Mouse (Mus musculus) mouse trophoblast stem cell (cell line): ENCODE measurements around the gene 4931428L18Rik.
"Not testable (repeated sequence)": the region's sequence is repeated elsewhere in the genome, so short reads cannot be mapped to it uniquely, and the experiment has no call there.

ENCODE experiments used
- in situ Hi-C, 2 experiments: fragments of 300-500 bp; cut with MseI, MboI; formaldehyde crosslinking; loops; 2 replicates in 1 of 2; 3 replicates in 1 of 2; pipeline ENCODE4 v1.15.1; 2025

4931428L18Rik gene

DNA sequence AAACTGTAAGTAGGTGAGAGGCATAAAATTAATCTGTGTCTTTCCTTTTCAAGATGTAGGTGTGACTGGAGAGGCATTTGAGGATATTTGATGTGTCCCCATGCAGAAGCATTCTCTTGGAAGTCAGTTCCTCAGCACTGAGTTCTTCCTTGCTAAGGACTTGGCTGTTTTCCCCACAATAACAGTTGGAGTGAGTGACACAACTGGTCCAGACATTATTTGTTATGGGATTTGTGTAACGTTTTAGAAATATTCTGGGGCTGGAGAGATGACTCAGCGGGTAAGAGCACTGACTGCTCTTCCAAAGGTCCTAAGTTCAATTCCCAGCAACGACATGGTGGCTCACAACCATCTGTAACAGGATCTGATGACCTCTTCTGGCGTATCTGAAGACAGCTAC is 162.7 kb downstream of the 4931428L18Rik start:
- in situ Hi-C loops: no loop called here

DNA sequence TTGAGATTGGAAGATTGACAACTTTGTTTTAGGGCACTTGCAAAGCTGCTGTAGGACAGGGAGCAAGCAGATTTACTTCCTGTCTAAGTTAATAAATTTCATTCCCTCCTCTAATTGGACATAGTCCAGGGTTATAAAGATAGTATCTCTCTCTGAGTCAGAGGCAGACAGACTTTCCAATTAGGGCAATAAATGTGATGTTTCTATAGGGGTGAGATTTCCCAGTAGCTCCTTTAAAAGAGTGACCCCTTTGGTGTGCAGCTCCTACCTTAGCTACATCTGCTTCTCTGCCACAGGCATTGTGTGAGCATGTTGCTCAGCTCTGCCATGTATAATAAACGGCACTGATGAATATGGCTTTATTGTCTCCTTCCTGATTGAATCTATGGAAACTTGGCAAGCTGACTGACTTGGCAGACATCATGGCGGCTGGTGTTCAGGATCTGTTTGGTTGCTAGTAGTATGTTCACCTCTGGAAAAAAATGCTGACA is 163.6 kb downstream of the 4931428L18Rik start:
- in situ Hi-C loops: no loop called here

DNA sequence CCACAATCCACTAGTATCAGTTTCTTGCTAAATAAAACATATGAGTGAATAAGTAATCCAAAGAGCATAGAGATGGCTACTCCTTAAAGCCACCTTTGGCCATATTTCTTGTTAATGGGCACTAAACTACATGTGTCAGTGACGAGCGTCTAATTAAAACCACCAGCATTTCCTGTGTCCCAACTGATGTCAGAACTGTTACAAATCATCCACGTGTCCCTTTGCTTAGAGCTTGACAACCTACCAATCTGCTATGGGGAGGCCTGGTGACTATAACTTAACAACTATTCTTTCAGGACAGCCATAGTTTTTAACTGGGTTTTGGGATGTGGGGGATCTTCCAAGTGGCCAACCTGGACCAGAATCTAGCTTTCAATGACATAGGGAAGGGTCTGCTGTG is 164.3 kb downstream of the 4931428L18Rik start:
- in situ Hi-C loops: no loop called here

DNA sequence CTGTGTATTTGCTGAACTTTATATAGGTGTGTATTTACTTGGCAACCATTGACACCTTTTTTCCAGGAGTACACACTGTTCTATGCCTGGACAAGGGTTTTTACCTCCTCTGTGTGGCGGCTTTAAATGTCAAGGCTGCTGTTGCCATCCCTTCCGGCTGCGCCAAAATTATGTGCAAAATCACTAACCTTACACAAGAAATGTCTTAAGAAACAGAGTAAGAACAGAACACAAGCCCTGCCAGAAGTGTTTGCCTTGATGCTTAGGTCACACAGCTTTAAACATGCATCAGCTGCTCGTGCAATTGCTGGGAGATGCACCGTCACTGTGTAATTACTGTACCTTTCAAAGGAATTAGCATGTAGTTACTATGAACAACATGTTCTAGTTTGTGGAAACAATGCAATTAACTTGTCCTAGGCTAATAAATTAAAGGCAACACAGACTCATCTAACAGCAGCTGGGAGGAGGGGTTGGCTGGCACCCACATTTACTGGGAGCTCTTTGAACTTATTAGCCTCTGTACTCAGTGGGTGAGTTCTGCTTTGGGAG is 171.0 kb downstream of the 4931428L18Rik start:
- in situ Hi-C loops: no loop called here

DNA sequence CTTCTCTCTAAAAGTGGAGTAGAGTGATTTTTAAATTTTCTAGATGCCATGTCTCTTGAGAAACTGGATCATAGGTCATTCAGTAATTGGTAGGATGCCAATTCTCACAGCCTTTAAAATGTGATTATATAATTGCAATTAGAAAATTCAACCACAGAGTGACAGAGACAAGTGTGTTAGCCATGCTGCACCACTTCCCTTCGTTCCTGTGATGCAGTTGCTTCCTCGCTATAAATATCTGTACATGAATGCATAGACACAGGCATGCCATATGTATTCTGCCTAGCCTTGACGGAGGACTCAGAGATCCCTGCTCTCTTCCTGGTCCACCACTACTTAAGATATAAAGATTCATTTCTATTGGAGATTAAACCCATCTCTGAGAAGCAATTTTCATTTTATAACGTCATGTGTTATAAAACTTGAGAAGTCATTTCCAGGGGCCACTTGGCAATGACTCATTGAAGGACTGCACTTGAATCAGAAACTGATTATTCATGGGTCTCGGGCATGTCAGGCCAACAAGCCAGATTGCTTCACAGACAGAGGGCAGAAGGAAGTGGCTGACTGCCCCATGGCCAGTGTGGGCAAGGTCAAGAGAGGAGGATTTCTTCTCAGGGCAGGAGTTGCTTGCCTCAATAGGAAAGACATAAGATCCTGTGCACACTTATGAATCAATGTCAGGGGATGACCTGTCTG is 172.4 kb downstream of the 4931428L18Rik start:
- in situ Hi-C loops: no loop called here

DNA sequence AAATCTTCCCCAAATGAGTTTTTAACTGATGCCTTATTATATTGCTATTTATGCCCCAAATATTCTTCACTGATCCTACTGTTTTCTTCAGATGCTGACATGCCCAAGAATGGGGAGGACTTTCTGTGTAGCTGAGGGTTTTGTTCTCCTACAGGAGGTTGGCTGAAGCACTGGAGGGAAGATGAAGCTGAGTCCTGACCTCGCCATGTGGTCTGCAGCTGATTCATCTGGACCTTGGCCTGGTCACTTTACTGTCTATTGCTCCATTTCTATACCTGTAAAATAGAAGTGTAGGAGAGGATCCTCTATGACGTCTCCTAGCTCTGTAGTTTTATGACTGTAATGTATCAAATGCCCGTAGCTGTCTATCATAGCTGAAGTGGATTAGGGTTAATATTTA is 179.3 kb downstream of the 4931428L18Rik start:
- in situ Hi-C loops: no loop called here

DNA sequence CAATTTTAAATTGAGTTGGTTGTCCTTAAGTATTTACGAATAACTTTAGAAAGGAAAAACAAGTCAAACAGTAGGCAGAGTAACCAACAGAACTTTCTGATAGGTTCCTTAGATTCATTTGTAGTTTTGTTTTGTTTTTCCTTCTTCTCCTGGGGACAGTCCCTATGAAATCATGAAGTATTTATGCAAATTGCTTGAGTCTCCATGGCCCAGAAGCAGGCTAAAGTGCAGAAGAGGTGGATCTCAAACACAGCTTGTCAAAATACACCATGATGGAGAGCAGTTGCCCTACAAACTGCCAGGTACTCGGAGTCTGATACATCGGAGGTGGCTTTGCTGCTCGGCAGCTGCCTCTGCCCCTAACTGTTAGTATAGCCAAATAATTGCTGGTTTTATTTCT is 179.7 kb downstream of the 4931428L18Rik start:
- in situ Hi-C loops: no loop called here

DNA sequence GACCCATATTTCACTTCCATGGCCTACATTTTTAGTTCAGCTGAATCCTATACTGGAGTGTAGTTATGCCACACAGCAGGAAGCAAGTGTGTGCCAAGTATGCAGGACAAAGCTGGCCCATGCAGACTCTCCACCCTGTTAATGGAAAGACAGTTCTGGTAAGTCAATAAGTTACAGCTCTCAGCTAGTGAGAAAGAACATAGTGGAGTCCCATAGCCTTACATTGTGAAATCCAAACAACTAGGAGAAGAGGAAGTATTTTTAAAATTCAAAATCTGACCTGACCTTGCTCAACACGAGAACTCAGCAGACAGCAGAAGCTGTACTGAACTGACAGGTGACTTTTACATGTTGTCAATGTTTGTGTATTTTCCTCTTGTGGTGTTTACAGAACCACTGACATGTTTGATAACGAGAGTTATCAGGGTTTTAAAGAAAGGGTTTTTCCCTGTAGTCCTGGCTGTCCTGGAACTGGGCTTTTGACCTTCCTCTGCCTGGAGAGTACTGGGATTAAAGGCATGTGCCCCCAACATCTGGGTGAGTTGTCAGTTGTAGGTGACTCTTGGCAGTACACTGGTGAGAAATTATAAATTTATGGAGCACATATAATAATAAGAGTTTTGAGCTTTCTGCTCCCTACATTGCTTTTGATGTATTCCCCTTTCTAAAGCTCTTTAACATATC is 188.5 kb downstream of the 4931428L18Rik start:
- in situ Hi-C loops: no loop called here

DNA sequence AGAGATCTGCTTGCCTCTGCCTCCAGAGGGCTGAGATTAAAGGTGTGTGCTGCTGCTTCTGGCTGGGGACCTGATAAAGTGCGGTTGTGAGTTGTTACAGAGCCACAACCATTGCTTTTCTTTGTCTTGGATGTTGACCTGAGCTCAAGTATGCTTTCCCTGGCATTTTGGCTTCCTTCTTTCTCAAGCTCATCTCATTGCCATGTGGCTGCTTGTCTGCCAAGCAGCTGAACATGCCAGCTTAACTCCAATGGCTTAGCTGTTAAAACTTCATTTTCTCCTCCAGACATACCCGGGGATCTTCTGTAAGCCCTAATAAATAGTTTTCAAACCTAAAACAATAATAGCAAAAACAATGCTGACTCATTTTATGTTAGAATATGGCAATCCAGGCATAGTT is 190.1 kb downstream of the 4931428L18Rik start:
- in situ Hi-C loops: no loop called here

DNA sequence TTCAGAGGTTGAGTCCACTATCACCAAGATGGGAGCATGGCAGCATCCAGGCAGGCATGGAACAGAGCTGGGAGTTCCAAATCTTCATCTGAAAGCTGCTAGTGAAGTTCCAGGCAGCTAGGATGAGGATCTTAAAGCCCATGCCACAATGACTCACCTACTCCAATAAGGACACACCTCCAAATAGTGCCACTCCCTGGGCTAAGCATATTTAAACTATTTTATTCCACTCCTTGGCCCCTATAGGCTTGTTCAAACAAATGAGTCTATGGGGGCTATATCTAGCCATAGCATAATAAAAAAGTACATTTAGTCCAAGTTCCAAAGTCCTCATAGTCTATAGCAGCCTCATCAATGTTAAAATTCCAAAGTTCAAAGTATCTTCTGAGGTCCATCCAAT is 199.3 kb downstream of the 4931428L18Rik start:
- in situ Hi-C loops: no loop called here

DNA sequence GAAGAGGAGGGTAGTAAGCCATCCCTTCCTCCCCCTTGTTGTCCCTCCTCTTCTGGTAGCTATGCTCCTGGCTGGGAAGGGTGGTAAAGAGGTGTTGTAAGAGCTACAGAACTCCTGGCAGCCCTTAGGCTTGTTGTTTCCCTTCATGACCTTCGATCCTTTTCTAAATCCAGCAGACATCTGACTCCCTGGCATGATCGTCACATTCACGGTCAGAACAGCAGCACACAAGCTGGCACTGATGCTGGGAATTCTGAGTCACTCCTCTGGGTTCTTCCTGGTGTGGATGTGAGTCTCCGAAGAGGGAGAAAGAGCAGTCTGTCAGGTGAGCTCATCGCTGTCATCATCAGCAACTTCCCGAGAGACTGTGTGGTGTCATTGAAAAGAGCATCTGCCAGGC is 203.2 kb downstream of the 4931428L18Rik start:
- in situ Hi-C loops: no loop called here

DNA sequence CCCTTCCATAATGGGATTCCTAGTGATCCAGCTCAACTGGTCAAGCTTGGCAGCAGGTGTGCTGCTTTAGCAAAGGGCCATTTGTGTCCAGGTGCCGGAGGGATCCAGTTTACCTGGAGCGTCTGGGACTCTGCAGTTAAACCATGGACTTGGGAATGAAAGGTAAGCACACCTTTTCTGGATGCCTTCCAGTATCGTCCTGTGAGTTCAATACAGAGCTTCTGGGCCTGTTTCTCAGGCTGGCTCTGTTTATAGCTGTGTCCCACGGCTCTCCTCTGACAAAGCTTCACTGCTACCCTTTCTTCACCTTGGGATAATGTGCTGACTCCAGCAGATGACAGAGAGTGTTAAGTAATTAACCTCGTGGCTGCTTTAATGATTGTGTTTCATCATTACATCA is 205.1 kb downstream of the 4931428L18Rik start:
- in situ Hi-C loops: no loop called here

DNA sequence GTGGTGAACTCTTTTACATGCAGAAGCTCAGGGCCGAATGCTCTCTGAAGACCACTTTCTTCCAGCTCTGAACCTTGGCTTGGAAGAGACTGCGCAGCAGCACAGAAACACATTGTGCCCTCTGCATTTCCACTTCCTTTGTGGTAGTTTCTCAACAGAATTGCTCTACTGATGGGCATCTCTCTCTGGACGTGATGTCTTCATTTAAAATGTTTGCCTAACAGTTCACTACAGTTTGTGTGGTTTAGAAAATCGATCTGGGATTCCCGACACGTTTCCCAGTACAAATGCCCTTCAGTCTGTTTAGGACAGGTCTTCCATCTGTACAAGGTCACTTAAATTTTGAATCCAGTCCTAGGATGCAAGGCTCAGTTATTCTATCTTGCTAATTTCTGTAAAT is 206.4 kb downstream of the 4931428L18Rik start:
- in situ Hi-C loops: no loop called here

DNA sequence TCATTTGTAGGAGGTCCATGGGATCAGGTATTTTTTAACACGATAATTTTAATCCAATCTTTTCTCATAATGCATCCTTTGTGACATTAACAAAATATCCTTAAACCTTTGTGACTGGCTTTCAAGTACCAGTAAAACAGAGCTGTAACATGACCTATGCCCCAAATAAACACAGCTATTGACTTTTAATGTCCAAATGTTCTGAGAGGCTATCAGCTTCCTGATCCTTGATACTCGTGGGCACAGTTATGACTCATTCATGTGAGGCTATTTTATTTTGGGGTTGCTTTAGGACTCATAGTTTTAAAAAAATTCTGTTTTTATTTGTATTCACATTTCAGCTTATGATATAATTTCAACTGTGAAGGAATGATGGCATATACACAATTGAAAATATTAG is 207.2 kb downstream of the 4931428L18Rik start:
- in situ Hi-C loops: no loop called here

DNA sequence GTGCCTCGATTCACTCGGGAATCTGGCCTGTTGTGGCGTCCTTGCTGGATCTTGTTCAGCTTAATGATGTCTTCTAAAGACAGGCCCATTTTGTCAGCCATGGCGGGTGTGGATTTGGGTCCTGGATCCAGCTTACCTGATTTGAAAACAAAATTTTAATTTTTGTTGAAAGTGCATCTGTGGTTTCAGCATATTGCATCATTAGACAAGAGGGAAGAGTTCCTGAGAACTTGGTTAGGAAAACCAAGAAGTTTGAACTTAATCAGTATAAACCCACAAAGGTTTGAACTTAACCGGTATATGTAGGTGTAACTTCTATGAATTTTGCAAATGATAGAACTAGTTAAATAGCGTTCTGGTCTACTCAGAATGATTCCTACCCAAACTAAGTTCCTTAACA is 244.6 kb downstream of the 4931428L18Rik start, which contains the start of gene AC153137.1:
Gene AC153137.1 (minus strand): TSS at position 101 of the 400 bp plus-strand sequence.
- in situ Hi-C loops: not testable (repeated sequence)

DNA sequence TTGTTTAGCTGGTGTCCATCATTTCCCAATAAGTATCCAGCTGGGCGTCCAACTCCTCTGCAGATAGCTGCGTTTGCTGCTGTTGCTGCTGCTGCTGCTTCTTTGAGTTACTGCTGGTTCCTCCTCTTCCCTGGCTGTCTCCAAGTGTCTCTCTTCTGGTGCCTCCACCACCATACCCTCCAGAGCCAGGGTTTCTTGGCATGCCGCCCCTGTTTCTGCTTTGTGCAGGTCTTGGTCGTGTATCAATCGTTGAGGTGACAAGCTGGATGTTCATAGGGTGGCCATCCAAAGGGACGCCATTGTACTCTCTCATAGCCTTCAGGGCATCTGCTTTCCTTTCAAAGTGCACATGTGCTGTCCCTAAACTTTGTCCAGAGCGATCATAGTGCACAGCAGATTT is 245.2 kb downstream of the 4931428L18Rik start:
- in situ Hi-C loops: not testable (repeated sequence)

DNA sequence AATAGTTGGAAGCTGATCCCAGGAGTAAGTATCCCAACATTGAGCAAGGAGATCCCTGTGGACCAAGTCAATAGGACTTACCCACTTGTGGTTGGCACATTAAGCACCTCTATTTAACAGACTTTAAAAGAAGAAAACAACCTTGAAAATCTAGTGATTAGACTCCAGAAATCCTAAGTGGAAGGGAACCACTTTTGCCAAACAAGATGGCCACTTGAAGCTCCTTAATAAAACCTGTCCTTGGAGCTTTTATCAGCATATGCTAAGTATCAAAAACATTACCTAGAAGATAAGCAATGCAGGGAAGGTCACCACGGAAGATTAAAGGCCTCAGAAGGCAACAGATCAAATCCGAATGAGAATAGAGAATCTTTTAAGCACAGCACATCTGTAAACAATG is 270.7 kb downstream of the 4931428L18Rik start:
- in situ Hi-C loops: loop anchor here in 1 of 2 experiments (10.0 kb wide), 1 partner anchor 203 kb away; no protein-coding TSS in a partner anchor

DNA sequence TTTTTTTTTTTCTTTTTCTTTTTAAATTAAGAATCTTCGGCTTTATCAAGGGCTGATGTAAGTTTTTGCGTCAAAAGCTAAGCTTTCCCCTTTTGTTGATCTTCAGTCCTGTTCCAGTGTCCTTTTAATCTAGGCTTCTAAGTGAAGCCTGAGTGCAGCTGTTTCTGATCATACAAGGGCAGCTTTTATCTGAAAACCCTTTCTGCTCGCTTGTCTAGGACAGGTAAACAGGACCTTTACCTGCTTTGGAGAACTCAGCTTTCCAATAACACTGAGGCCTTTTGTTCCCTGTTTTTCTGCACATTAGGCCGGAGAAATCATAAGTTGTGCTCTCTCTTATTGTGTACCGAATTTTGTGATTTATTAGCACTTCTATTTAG is 272.0 kb downstream of the 4931428L18Rik start:
- in situ Hi-C loops: loop anchor here in 1 of 2 experiments (10.0 kb wide), 1 partner anchor 204 kb away; no protein-coding TSS in a partner anchor

DNA sequence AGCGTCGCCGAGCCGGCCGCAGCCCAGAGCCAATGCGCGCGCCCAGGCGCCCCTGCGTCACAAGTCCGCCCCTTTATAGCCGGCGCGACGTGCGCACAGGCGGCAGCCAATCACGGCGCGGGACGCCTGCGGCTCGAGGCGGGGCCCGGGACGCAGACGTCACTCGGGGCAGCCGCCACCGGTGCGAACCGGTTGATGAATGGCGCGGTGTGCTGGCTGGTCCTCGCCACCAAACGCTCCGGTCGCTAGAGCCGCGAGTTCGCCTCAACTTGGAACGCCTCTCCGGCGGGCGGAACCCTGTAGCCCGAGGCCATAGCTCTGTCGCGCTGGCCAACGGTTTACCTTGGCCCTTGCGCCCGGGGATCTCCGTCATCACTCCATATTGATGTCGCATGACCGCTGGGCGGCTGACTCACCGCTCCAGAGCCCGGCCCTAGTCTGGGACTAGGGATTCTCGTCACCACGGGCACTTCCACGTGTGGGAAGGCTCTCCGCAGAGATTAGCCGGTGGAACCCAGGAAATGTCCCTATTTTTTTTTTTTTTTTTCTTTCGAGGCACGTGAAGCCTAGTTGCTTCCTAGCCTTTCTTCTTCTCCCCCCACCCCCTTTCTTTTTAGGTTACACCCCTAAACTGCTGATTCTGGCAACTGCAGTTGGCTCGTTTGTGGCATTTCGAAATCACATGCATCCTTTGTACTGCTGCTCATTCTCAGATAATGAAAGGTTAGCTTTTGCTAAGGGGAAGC is 272.6 kb downstream of the 4931428L18Rik start:
- in situ Hi-C loops: loop anchor here in 1 of 2 experiments (10.0 kb wide), 1 partner anchor 205 kb away; no protein-coding TSS in a partner anchor

DNA sequence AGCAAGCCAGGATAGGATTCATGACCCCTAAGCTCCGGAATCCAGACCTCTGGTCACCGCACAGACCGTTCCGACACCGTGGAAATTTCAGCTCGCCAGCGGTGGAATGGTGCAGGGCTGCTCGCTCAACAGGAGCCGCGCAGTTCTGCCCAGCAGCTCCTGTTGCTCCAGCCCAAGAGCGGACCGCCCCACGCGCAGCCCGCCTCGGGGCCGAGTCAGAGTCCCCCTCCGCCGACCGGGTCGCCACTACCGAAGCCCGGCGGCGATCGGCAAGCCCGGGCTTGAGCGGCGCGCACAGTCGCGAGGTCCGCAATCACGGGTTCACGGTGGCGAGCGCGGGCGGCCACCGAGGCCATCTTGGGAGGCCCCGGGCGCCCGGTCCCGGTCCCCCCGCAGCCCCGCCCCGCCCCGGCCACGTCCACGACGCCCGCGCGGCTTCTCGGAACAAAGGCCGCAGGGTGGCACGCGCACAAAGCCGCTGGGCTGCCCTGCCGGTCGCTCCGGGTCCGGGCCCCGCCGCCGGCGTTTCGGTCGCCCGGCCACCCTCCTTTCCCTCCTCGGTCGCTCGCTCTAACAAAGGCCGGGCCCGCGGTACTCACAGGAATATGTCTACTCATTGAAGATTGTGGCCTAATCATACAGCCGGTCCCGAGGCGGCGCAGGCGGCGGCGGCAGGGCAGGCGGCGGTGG is 273.4 kb downstream of the 4931428L18Rik start:
- in situ Hi-C loops: no loop called here

DNA sequence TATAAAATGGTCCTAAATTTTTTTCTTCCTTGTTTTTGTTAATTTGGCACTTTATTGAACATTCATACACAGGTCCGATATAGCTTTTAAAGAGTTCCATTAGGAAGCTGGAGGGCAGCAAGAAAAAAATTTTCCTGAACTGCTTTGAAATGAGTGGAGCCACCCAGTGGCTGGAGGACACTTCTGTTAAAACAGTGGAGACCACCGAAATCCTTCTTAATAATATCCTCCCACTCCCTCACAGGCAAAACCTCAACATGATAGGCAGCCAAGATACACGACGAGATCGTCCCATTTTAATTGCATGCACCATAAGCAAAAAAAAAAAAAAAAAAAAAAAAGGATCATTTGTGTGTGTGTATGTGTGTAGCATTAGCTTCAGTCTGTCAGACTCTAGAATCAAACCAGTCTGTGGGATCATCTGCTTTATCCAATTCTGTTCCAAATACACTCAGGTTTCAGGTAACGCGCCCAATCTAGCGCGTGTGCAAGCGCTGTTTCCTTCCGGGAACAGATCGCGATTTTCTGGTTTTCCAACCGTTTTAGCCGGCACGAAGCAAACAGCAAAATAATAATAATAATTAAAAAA is 274.0 kb downstream of the 4931428L18Rik start:
- in situ Hi-C loops: no loop called here
